ENCODE assay signal across 8 mouse cellular contexts in genomic region chr11:74523210-74523951, GRCm38 (mm10).
DNase-seq lines count a peak whose midpoint lies in the region; ATAC-seq lines count a peak whose summit lies in the region.

No protein-coding gene starts in this region.

- DNase-seq in heart, adult 11 months: peak; percentile 90
- no peak for DNase-seq in heart, adult 18-20 months
- peak; percentile 53 for DNase-seq in forebrain, embryonic 11.5 days (ENCODE audit: low spot score)
- no peak for DNase-seq in midbrain, embryonic 14.5 days
- DNase-seq in urinary bladder, postnatal 4 days (ENCODE audit: low spot score in 2 of 2): no peak
- DNase-seq in right cerebral cortex, postnatal 25 days: no peak
- DNase-seq in cerebellum, postnatal 14 days: no peak

- H3K4me2 ChIP-seq in forebrain, embryonic 11.5 days (ENCODE audit: low read depth, low read length, severe bottlenecking): peak overlapping the region; percentile 71
- H3K4me2 ChIP-seq in kidney, embryonic 14.5 days (replicated peaks; ENCODE audit: low read depth, low read length): peak overlapping the region; percentile 97
- peak overlapping the region; percentile 99 for H3K4me2 ChIP-seq in midbrain, embryonic 14.5 days (ENCODE audit: low read length)

- peak overlapping the region; percentile 70 for H3K4me3 ChIP-seq in forebrain, embryonic 11.5 days (ENCODE audit: low read depth, low read length)
- H3K4me3 ChIP-seq in kidney, embryonic 14.5 days (ENCODE audit: low read length): peak overlapping the region; percentile 67
- H3K4me3 ChIP-seq in midbrain, embryonic 14.5 days (replicated peaks; ENCODE audit: low read depth, low read length): peak overlapping the region; percentile 61

- H3K9ac ChIP-seq in forebrain, embryonic 11.5 days (ENCODE audit: low read length): peak overlapping the region; percentile 66; the same call in 1 of the 2 replicates
- peak overlapping the region; percentile 76 for H3K9ac ChIP-seq in kidney, embryonic 14.5 days (ENCODE audit: low read depth, low read length)
- peak overlapping the region; percentile 71; the same call in 1 of the 2 replicates for H3K9ac ChIP-seq in midbrain, embryonic 14.5 days (replicated peaks; ENCODE audit: low read length)

- no peak overlapping the region for H3K27ac ChIP-seq in forebrain, embryonic 11.5 days (ENCODE audit: low read depth, low read length)
- H3K27ac ChIP-seq in kidney, embryonic 14.5 days (ENCODE audit: low read depth, low read length): peak overlapping the region; percentile 80
- no peak overlapping the region for H3K27ac ChIP-seq in midbrain, embryonic 14.5 days (replicated peaks; ENCODE audit: low read depth, low read length)

- peak; percentile 16; the same call in 1 of the 2 replicates for ATAC-seq in forebrain, embryonic 11.5 days (replicated peaks; ENCODE audit: low FRiP score)
- peak; percentile 18 for ATAC-seq in kidney, embryonic 14.5 days (ENCODE audit: low FRiP score, low TSS enrichment)
- ATAC-seq in midbrain, embryonic 14.5 days (ENCODE audit: low FRiP score, low TSS enrichment): no peak

- 2% methylated on average over 30 of the region's 30 CpGs for WGBS in forebrain, embryonic 11.5 days
- WGBS in kidney, embryonic 14.5 days: 2% methylated on average over 30 of the region's 30 CpGs
- WGBS in midbrain, embryonic 14.5 days: 3% methylated on average over 30 of the region's 30 CpGs

- H3K4me1 ChIP-seq in forebrain, embryonic 11.5 days (replicated peaks; ENCODE audit: control insufficient read depth, insufficient read depth, low read length): no peaks in the 10 kb centered on the region
- peaks cover 31% of the 10 kb centered on the region for H3K4me1 ChIP-seq in kidney, embryonic 14.5 days (ENCODE audit: control insufficient read depth, insufficient read depth, low read length)
- H3K4me1 ChIP-seq in midbrain, embryonic 14.5 days (ENCODE audit: control insufficient read depth, insufficient read depth, low read length): peaks cover 21% of the 10 kb centered on the region

- no peaks in the 10 kb centered on the region for H3K36me3 ChIP-seq in forebrain, embryonic 11.5 days (ENCODE audit: control insufficient read depth, insufficient read depth, low read length)
- no peaks in the 10 kb centered on the region for H3K36me3 ChIP-seq in kidney, embryonic 14.5 days (ENCODE audit: control insufficient read depth, insufficient read depth, low read length)
- H3K36me3 ChIP-seq in midbrain, embryonic 14.5 days (ENCODE audit: control insufficient read depth, insufficient read depth, low read length): no peaks in the 10 kb centered on the region

- H3K27me3 ChIP-seq in forebrain, embryonic 11.5 days (ENCODE audit: control insufficient read depth, insufficient read depth, low read length): peaks cover 32% of the 10 kb centered on the region
- H3K27me3 ChIP-seq in kidney, embryonic 14.5 days (ENCODE audit: control insufficient read depth, insufficient read depth, low read length): peaks cover 6% of the 10 kb centered on the region; the same call in 1 of the 2 replicates
- peaks cover 23% of the 10 kb centered on the region; the same call in 1 of the 2 replicates for H3K27me3 ChIP-seq in midbrain, embryonic 14.5 days (ENCODE audit: control insufficient read depth, insufficient read depth, low read length)

- no peaks in the 10 kb centered on the region for H3K9me3 ChIP-seq in forebrain, embryonic 11.5 days (ENCODE audit: control insufficient read depth, low read length)
- no peaks in the 10 kb centered on the region for H3K9me3 ChIP-seq in kidney, embryonic 14.5 days (ENCODE audit: control insufficient read depth, low read length)
- H3K9me3 ChIP-seq in midbrain, embryonic 14.5 days (ENCODE audit: control insufficient read depth, low read length): no peaks in the 10 kb centered on the region

Comparison
In these comparisons a context has a peak if more than half of its experiments do, and no peak if none do; other contexts are left out.
1. DNase-seq: peak in heart, adult 11 months (single experiment) and forebrain, embryonic 11.5 days (single experiment); none in heart, adult 18-20 months (0 of 2), midbrain, embryonic 14.5 days (single experiment), urinary bladder, postnatal 4 days (0 of 2), right cerebral cortex, postnatal 25 days (single experiment) and cerebellum, postnatal 14 days (0 of 2).
2. Peak in every context shown above with its lines, with median percentiles within 50 percentile points of each other: H3K4me2 ChIP-seq, H3K4me3 ChIP-seq and H3K9ac ChIP-seq.